Mouse (Mus musculus) liver, embryonic 16.5 days (tissue): ENCODE results near the gene Crot. TPM values are rescaled to one million over a fixed set of nuclear protein-coding genes. Genes with fewer than 3 reads are reported as not detected.
"Not testable (repeated sequence)": the region's sequence is repeated elsewhere in the genome, so short reads cannot be mapped to it uniquely, and the experiment has no call there.

Experiments used
- ATAC-seq: fragments of 200-750 bp; cut with Nextera tagmentation; 2 replicates; pipeline ENCODE4 v1.8.0; 2017; ENCODE audit warnings: low read depth, mild to moderate bottlenecking, moderate number of reproducible peaks, moderate library complexity
- H3K27ac ChIP-seq: fragments of 300-500 bp; sonication (generic); 2 replicates; pipeline ENCODE4 v1.5.1; 2014; ENCODE audit warnings: mild to moderate bottlenecking, low read length
- H3K27me3 ChIP-seq: fragments of 300-500 bp; sonication (generic); 2 replicates; pipeline ENCODE4 v1.6.1; 2014; ENCODE audit warnings: low read depth, low read length, mixed read lengths; ENCODE audit not compliant: control insufficient read depth, insufficient read depth
- H3K36me3 ChIP-seq: fragments of 300-500 bp; sonication (generic); 2 replicates; pipeline ENCODE4 v1.6.1; 2014; ENCODE audit warnings: mild to moderate bottlenecking; ENCODE audit not compliant: control insufficient read depth, insufficient read depth
- H3K4me1 ChIP-seq: fragments of 300-500 bp; sonication (generic); 2 replicates; pipeline ENCODE4 v1.6.1; 2014; ENCODE audit warnings: low read depth, low read length, mixed read lengths; ENCODE audit not compliant: control insufficient read depth
- H3K4me2 ChIP-seq: fragments of 300-500 bp; sonication (generic); 2 replicates; pipeline ENCODE4 v1.6.1; 2014; ENCODE audit warnings: low read depth, low read length, mixed read lengths
- H3K4me3 ChIP-seq: fragments of 300-500 bp; sonication (generic); 2 replicates; pipeline ENCODE4 v1.5.1; 2014; ENCODE audit warnings: low read depth, mild to moderate bottlenecking, low read length
- H3K9ac ChIP-seq: fragments of 300-500 bp; sonication (generic); 2 replicates; pipeline ENCODE4 v1.6.1; 2014; ENCODE audit warnings: low read depth, low read length
- H3K9me3 ChIP-seq: fragments of 300-500 bp; sonication (generic); replicated peaks from 2 replicates; pipeline ENCODE4 v1.6.1; 2016; ENCODE audit warnings: low read length; ENCODE audit not compliant: control insufficient read depth
- WGBS: fragments of 180-500 bp; shearing (Covaris S2); extraction: QIAGEN DNeasy Blood & Tissue Kit; methylation state at CpG from one replicate; pipeline ENCODE4 v1.1.7; 2014; ENCODE audit not compliant: insufficient replicate concordance; 5-methylcytosine and 5-hydroxymethylcytosine counted together
- polyA plus RNA-seq: library from polyadenylated mRNA; unstranded; fragments of >200 nt; fragmentation: Nextera tagmentation; extraction: Ambion mirVana; gene quantifications from 2 replicates; pipeline ENCODE4 v1.2.1, GENCODE M21; 2015

Gene Crot
- polyA plus RNA-seq, 1 experiment from 2014 or later = 68.9 TPM

GRCm38 (mm10) chr5:9010166-9010565 lies 13.0 kb upstream of the Crot start:
- Histone ChIP-seq H3K4me1 (no peaks in the 10 kb centered on the region), H3K9me3 (no peaks in the 10 kb centered on the region), H3K9ac (no peak overlapping the region), H3K36me3 (no peaks in the 10 kb centered on the region), H3K27ac (no peak overlapping the region), H3K4me2 (no peak overlapping the region), H3K27me3 (no peaks in the 10 kb centered on the region), H3K4me3 (no peak overlapping the region)
- no peak for ATAC-seq
- WGBS = 68% methylated on average over 1 of the region's 1 CpGs

GRCm38 (mm10) chr5:9006585-9006984 lies 9.5 kb upstream of the Crot start:
- not testable (repeated sequence) for ATAC-seq, H3K36me3 ChIP-seq, H3K27ac ChIP-seq, H3K4me3 ChIP-seq, H3K9ac ChIP-seq, H3K9me3 ChIP-seq, H3K27me3 ChIP-seq, H3K4me2 ChIP-seq, H3K4me1 ChIP-seq
- WGBS = 62% methylated on average over 3 of the region's 3 CpGs

- H3K4me2 ChIP-seq, H3K9me3 ChIP-seq, H3K36me3 ChIP-seq, H3K27me3 ChIP-seq, ATAC-seq, H3K9ac ChIP-seq, H3K4me3 ChIP-seq, H3K4me1 ChIP-seq: not testable (repeated sequence)
- WGBS = 51% methylated on average over 7 of the region's 7 CpGs
- peak overlapping the region; percentile 29; the same call in 1 of the 2 replicates for H3K27ac ChIP-seq
Measured at GRCm38 (mm10) chr5:9000006-9000405, 2.9 kb upstream of the Crot start.

- no peaks in the 10 kb centered on the region for H3K27me3 ChIP-seq
- H3K4me3 ChIP-seq = no peak overlapping the region
- WGBS = 46% methylated on average over 4 of the region's 4 CpGs
- no peak for ATAC-seq
- no peak overlapping the region for H3K9ac ChIP-seq
- H3K27ac ChIP-seq = peak overlapping the region; percentile 10; the same call in 1 of the 2 replicates
- H3K4me1 ChIP-seq = peaks cover 5% of the 10 kb centered on the region
- H3K36me3 ChIP-seq = no peaks in the 10 kb centered on the region
- no peak overlapping the region for H3K4me2 ChIP-seq
- no peaks in the 10 kb centered on the region for H3K9me3 ChIP-seq
Measured at GRCm38 (mm10) chr5:8999108-8999507, 2.0 kb upstream of the Crot start.

GRCm38 (mm10) chr5:8997513-8997895 lies 380 bp upstream of the Crot start:
- Histone ChIP-seq H3K4me3 (peak overlapping the region; percentile 83), H3K27me3 (no peaks in the 10 kb centered on the region), H3K27ac (peak overlapping the region; percentile 82), H3K9ac (peak overlapping the region; percentile 77), H3K9me3 (no peaks in the 10 kb centered on the region), H3K4me1 (peaks cover 5% of the 10 kb centered on the region), H3K36me3 (no peaks in the 10 kb centered on the region), H3K4me2 (peak overlapping the region; percentile 81)
- 5% methylated on average over 8 of the region's 8 CpGs for WGBS
- no peak for ATAC-seq

GRCm38 (mm10) chr5:8995966-8996685 lies 998 bp downstream of the Crot start:
- Histone ChIP-seq H3K27me3 (no peaks in the 10 kb centered on the region), H3K9me3 (no peaks in the 10 kb centered on the region), H3K27ac (peak overlapping the region; percentile 82), H3K4me2 (peak overlapping the region; percentile 81), H3K4me1 (peaks cover 5% of the 10 kb centered on the region), H3K4me3 (peak overlapping the region; percentile 83), H3K36me3 (no peaks in the 10 kb centered on the region), H3K9ac (peak overlapping the region; percentile 77)
- no peak for ATAC-seq
- WGBS = 3% methylated on average over 13 of the region's 13 CpGs

- Histone ChIP-seq H3K4me3 (no peak overlapping the region), H3K9me3 (no peaks in the 10 kb centered on the region), H3K36me3 (peaks cover 5% of the 10 kb centered on the region), H3K27me3 (no peaks in the 10 kb centered on the region), H3K4me1 (peaks cover 5% of the 10 kb centered on the region), H3K9ac (no peak overlapping the region), H3K4me2 (no peak overlapping the region), H3K27ac (no peak overlapping the region)
- 87% methylated on average over 16 of the region's 16 CpGs for WGBS
- ATAC-seq = no peak
Measured at GRCm38 (mm10) chr5:8991626-8992025, 5.5 kb downstream of the Crot start.

- no peak overlapping the region for H3K4me2 ChIP-seq
- no peak overlapping the region for H3K9ac ChIP-seq
- peaks cover 11% of the 10 kb centered on the region for H3K36me3 ChIP-seq
- no peaks in the 10 kb centered on the region for H3K27me3 ChIP-seq
- no peak overlapping the region for H3K27ac ChIP-seq
- no peak overlapping the region for H3K4me3 ChIP-seq
- WGBS = 79% methylated on average over 13 of the region's 13 CpGs
- no peaks in the 10 kb centered on the region for H3K4me1 ChIP-seq
- no peaks in the 10 kb centered on the region for H3K9me3 ChIP-seq
- no peak for ATAC-seq
Measured at GRCm38 (mm10) chr5:8990526-8990925, 6.6 kb downstream of the Crot start.

GRCm38 (mm10) chr5:8987925-8988324 lies 9.2 kb downstream of the Crot start:
- no peak overlapping the region for H3K9ac ChIP-seq
- H3K4me1 ChIP-seq = no peaks in the 10 kb centered on the region
- ATAC-seq = no peak
- 77% methylated on average over 5 of the region's 5 CpGs for WGBS
- H3K36me3 ChIP-seq = peaks cover 14% of the 10 kb centered on the region
- H3K9me3 ChIP-seq = no peaks in the 10 kb centered on the region
- H3K4me3 ChIP-seq = no peak overlapping the region
- no peaks in the 10 kb centered on the region for H3K27me3 ChIP-seq
- H3K27ac ChIP-seq = no peak overlapping the region
- H3K4me2 ChIP-seq = no peak overlapping the region
